Mouse (Mus musculus) testis, adult 2 months (tissue): ENCODE data around the gene Xpa.

Source experiments
- CTCF ChIP-seq: fragments of 200-500 bp; IDR thresholded peaks from 2 replicates; pipeline ENCODE4 v1.5.1; 2012; ENCODE audit warnings: low read depth, mild to moderate bottlenecking, inconsistent platforms, low read length, moderate library complexity; ENCODE audit not compliant: control insufficient read depth, insufficient read depth, insufficient replicate concordance
- POLR2A ChIP-seq: fragments of 200-500 bp; IDR thresholded peaks from 2 replicates; pipeline ENCODE4 v1.6.1; 2012; ENCODE audit warnings: low read depth, mild to moderate bottlenecking, inconsistent platforms, low read length, moderate library complexity; ENCODE audit not compliant: control insufficient read depth

DNA sequence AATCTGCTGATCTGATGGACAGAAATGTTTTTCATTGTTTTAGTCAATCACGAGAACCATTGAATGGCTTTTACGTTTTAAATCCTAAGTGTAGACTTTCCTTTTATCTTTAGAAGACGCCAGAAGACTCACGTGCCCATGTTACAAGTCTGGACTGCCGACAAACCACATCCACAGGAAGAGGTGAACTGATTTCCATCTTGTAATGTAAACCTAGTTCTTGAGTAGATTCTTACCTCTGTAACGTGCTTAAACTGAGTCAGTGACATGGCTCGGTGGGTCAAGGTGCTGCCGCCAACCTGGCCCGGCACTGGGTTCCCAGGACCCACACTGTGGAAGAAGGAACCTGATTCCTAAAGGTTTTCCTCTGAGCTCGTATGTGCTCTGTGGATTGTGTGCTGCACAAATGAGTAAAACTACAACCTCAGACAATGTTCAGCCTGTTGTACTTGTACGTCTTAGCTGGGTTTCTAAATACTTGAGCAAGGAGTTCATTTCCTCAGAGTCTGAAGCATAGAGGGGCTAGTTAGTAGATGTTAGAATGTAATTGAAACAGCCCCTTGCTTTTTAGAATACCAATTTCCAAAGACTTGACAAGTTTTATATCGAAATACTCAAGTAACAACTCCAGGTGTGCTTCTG, 44.1 kb downstream of the Xpa start:
- no peak for TF ChIP-seq POLR2A
- TF ChIP-seq CTCF, result no peak
